Mouse (Mus musculus): ENCODE data around the gene Efcab9. TPM values are rescaled to one million over a fixed set of nuclear protein-coding genes. Genes with fewer than 3 reads are reported as not detected.
A peak's percentile ranks its signal among the peaks of the same experiment; 100 is the strongest.

Efcab9 gene
- polyA plus RNA-seq, 1 experiment from 2014 or later, result 0.31 TPM

- WGBS, result 53% methylated on average over 7 of the region's 7 CpGs
- no peak overlapping the region for H3K4me2 ChIP-seq (ENCODE audit: low read depth, low read length)
- peaks cover 13% of the 10 kb centered on the region for H3K4me1 ChIP-seq (ENCODE audit: control insufficient read depth, insufficient read depth, low read length)
- no peak overlapping the region for H3K9ac ChIP-seq (ENCODE audit: low read depth, low read length)
- DNase-seq (ENCODE audit: low spot score), result no peak
- H3K9me3 ChIP-seq (ENCODE audit: control insufficient read depth, low read length), result no peaks in the 10 kb centered on the region
- no peaks in the 10 kb centered on the region; the same call in 1 of the 2 replicates for H3K27me3 ChIP-seq (replicated peaks; ENCODE audit: control insufficient read depth, insufficient read depth, low read length)
- ATAC-seq (ENCODE audit: low read depth), result no peak
- no peaks in the 10 kb centered on the region for H3K36me3 ChIP-seq (ENCODE audit: control insufficient read depth, insufficient read depth, low read length)
- no peak overlapping the region for H3K27ac ChIP-seq (replicated peaks; ENCODE audit: low read depth, low read length)
- H3K4me3 ChIP-seq (ENCODE audit: low read depth, low read length), result no peak overlapping the region
Measured at GRCm38 (mm10) chr11:32536954-32537353, 5.1 kb upstream of the Efcab9 start.

- DNase-seq (ENCODE audit: low spot score), result no peak
- 85% methylated on average over 4 of the region's 4 CpGs for WGBS
- no peak overlapping the region for H3K4me3 ChIP-seq (ENCODE audit: low read depth, low read length)
- no peak overlapping the region for H3K9ac ChIP-seq (ENCODE audit: low read depth, low read length)
- H3K27me3 ChIP-seq (replicated peaks; ENCODE audit: control insufficient read depth, insufficient read depth, low read length), result no peaks in the 10 kb centered on the region; the same call in 1 of the 2 replicates
- H3K36me3 ChIP-seq (ENCODE audit: control insufficient read depth, insufficient read depth, low read length), result no peaks in the 10 kb centered on the region
- no peaks in the 10 kb centered on the region for H3K9me3 ChIP-seq (ENCODE audit: control insufficient read depth, low read length)
- H3K4me1 ChIP-seq (ENCODE audit: control insufficient read depth, insufficient read depth, low read length), result peaks cover 17% of the 10 kb centered on the region
- ATAC-seq (ENCODE audit: low read depth), result no peak
- H3K4me2 ChIP-seq (ENCODE audit: low read depth, low read length), result no peak overlapping the region
- no peak overlapping the region for H3K27ac ChIP-seq (replicated peaks; ENCODE audit: low read depth, low read length)
Measured at GRCm38 (mm10) chr11:32535646-32536045, 3.8 kb upstream of the Efcab9 start.

GRCm38 (mm10) chr11:32534453-32535075 is 2.7 kb upstream of the Efcab9 start:
- H3K27me3 ChIP-seq (replicated peaks; ENCODE audit: control insufficient read depth, insufficient read depth, low read length), result no peaks in the 10 kb centered on the region; the same call in 1 of the 2 replicates
- H3K4me2 ChIP-seq (ENCODE audit: low read depth, low read length), result peak overlapping the region; percentile 100
- DNase-seq (ENCODE audit: low spot score), result no peak
- 72% methylated on average over 7 of the region's 7 CpGs for WGBS
- no peak for ATAC-seq (ENCODE audit: low read depth)
- no peak overlapping the region for H3K27ac ChIP-seq (replicated peaks; ENCODE audit: low read depth, low read length)
- H3K4me1 ChIP-seq (ENCODE audit: control insufficient read depth, insufficient read depth, low read length), result peaks cover 17% of the 10 kb centered on the region
- peak overlapping the region; percentile 69; the same call in 1 of the 2 replicates for H3K4me3 ChIP-seq (ENCODE audit: low read depth, low read length)
- no peaks in the 10 kb centered on the region for H3K9me3 ChIP-seq (ENCODE audit: control insufficient read depth, low read length)
- no peak overlapping the region for H3K9ac ChIP-seq (ENCODE audit: low read depth, low read length)
- H3K36me3 ChIP-seq (ENCODE audit: control insufficient read depth, insufficient read depth, low read length), result no peaks in the 10 kb centered on the region

GRCm38 (mm10) chr11:32533482-32534261 is 1.8 kb upstream of the Efcab9 start:
- Histone ChIP-seq H3K4me2 (ENCODE audit: low read depth, low read length) (peak overlapping the region; percentile 100), H3K4me3 (ENCODE audit: low read depth, low read length) (peak overlapping the region; percentile 69), H3K4me1 (ENCODE audit: control insufficient read depth, insufficient read depth, low read length) (peaks cover 17% of the 10 kb centered on the region), H3K9ac (ENCODE audit: low read depth, low read length) (peak overlapping the region; percentile 70), H3K9me3 (ENCODE audit: control insufficient read depth, low read length) (no peaks in the 10 kb centered on the region), H3K27me3 (replicated peaks; ENCODE audit: control insufficient read depth, insufficient read depth, low read length) (no peaks in the 10 kb centered on the region; the same call in 1 of the 2 replicates), H3K27ac (replicated peaks; ENCODE audit: low read depth, low read length) (no peak overlapping the region), H3K36me3 (ENCODE audit: control insufficient read depth, insufficient read depth, low read length) (no peaks in the 10 kb centered on the region)
- peak; percentile 16 for ATAC-seq (ENCODE audit: low read depth)
- peak; percentile 61 for DNase-seq (ENCODE audit: low spot score)
- WGBS, result under 1% methylated on average over 24 of the region's 24 CpGs

GRCm38 (mm10) chr11:32532765-32533481 is 1.0 kb upstream of the Efcab9 start, which contains the start of gene Stk10:
Gene Stk10, plus strand, starts transcription at chr11:32533305.
- H3K27me3 ChIP-seq (replicated peaks; ENCODE audit: control insufficient read depth, insufficient read depth, low read length), result no peaks in the 10 kb centered on the region; the same call in 1 of the 2 replicates
- no peaks in the 10 kb centered on the region for H3K9me3 ChIP-seq (ENCODE audit: control insufficient read depth, low read length)
- H3K9ac ChIP-seq (ENCODE audit: low read depth, low read length), result peak within 1 kb of the TSS; percentile 70
- ATAC-seq (ENCODE audit: low read depth) (peak; percentile 96), DNase-seq (ENCODE audit: low spot score) (peak; percentile 95)
- H3K4me1 ChIP-seq (ENCODE audit: control insufficient read depth, insufficient read depth, low read length), result peaks cover 17% of the 10 kb centered on the region
- WGBS, result under 1% methylated on average over 32 of the region's 82 CpGs
- H3K36me3 ChIP-seq (ENCODE audit: control insufficient read depth, insufficient read depth, low read length), result no peaks in the 10 kb centered on the region
- H3K4me3 ChIP-seq (ENCODE audit: low read depth, low read length), result peak within 1 kb of the TSS; percentile 69
- H3K4me2 ChIP-seq (ENCODE audit: low read depth, low read length), result peak within 1 kb of the TSS; percentile 100
- no peak within 1 kb of the TSS for H3K27ac ChIP-seq (replicated peaks; ENCODE audit: low read depth, low read length)

GRCm38 (mm10) chr11:32530151-32530550 is 1.7 kb downstream of the Efcab9 start:
- no peak overlapping the region for H3K4me3 ChIP-seq (ENCODE audit: low read depth, low read length)
- H3K4me1 ChIP-seq (ENCODE audit: control insufficient read depth, insufficient read depth, low read length), result peaks cover 17% of the 10 kb centered on the region
- DNase-seq (ENCODE audit: low spot score), result no peak
- H3K9ac ChIP-seq (ENCODE audit: low read depth, low read length), result no peak overlapping the region
- H3K9me3 ChIP-seq (ENCODE audit: control insufficient read depth, low read length), result no peaks in the 10 kb centered on the region
- H3K4me2 ChIP-seq (ENCODE audit: low read depth, low read length), result no peak overlapping the region
- H3K27me3 ChIP-seq (replicated peaks; ENCODE audit: control insufficient read depth, insufficient read depth, low read length), result no peaks in the 10 kb centered on the region; the same call in 1 of the 2 replicates
- WGBS, result 90% methylated on average over 1 of the region's 1 CpGs
- H3K36me3 ChIP-seq (ENCODE audit: control insufficient read depth, insufficient read depth, low read length), result peaks cover 10% of the 10 kb centered on the region; the same call in 1 of the 2 replicates
- H3K27ac ChIP-seq (replicated peaks; ENCODE audit: low read depth, low read length), result no peak overlapping the region
- no peak for ATAC-seq (ENCODE audit: low read depth)

- Histone ChIP-seq H3K36me3 (ENCODE audit: control insufficient read depth, insufficient read depth, low read length) (peaks cover 22% of the 10 kb centered on the region; the same call in 1 of the 2 replicates), H3K27me3 (replicated peaks; ENCODE audit: control insufficient read depth, insufficient read depth, low read length) (no peaks in the 10 kb centered on the region; the same call in 1 of the 2 replicates), H3K9me3 (ENCODE audit: control insufficient read depth, low read length) (no peaks in the 10 kb centered on the region), H3K4me3 (ENCODE audit: low read depth, low read length) (no peak overlapping the region), H3K9ac (ENCODE audit: low read depth, low read length) (no peak overlapping the region), H3K4me2 (ENCODE audit: low read depth, low read length) (no peak overlapping the region), H3K27ac (replicated peaks; ENCODE audit: low read depth, low read length) (no peak overlapping the region), H3K4me1 (ENCODE audit: control insufficient read depth, insufficient read depth, low read length) (0 out of 2 replicates have a peak, but pooled peaks cover 4% of the 10 kb centered on the region)
- ATAC-seq (ENCODE audit: low read depth) (no peak), DNase-seq (ENCODE audit: low spot score) (no peak)
- 78% methylated on average over 4 of the region's 4 CpGs for WGBS
Measured at GRCm38 (mm10) chr11:32527006-32527405, 4.9 kb downstream of the Efcab9 start.

- H3K9me3 ChIP-seq (ENCODE audit: control insufficient read depth, low read length), result no peaks in the 10 kb centered on the region
- no peak overlapping the region for H3K4me3 ChIP-seq (ENCODE audit: low read depth, low read length)
- WGBS, result 82% methylated on average over 11 of the region's 11 CpGs
- H3K9ac ChIP-seq (ENCODE audit: low read depth, low read length), result no peak overlapping the region
- no peak for ATAC-seq (ENCODE audit: low read depth)
- peaks cover 31% of the 10 kb centered on the region; the same call in 1 of the 2 replicates for H3K36me3 ChIP-seq (ENCODE audit: control insufficient read depth, insufficient read depth, low read length)
- no peak overlapping the region for H3K4me2 ChIP-seq (ENCODE audit: low read depth, low read length)
- no peak for DNase-seq (ENCODE audit: low spot score)
- H3K27ac ChIP-seq (replicated peaks; ENCODE audit: low read depth, low read length), result no peak overlapping the region
- no peaks in the 10 kb centered on the region for H3K4me1 ChIP-seq (ENCODE audit: control insufficient read depth, insufficient read depth, low read length)
- no peaks in the 10 kb centered on the region for H3K27me3 ChIP-seq (replicated peaks; ENCODE audit: control insufficient read depth, insufficient read depth, low read length)
Measured at GRCm38 (mm10) chr11:32524122-32524920, 7.6 kb downstream of the Efcab9 start.
